Mouse (Mus musculus) brown adipose tissue, adult 24 weeks (tissue): ENCODE results near the gene Arrb2. TPM values are rescaled to one million over a fixed set of nuclear protein-coding genes. Genes with fewer than 3 reads are reported as not detected.
"Not testable (repeated sequence)": the region's sequence is repeated elsewhere in the genome, so short reads cannot be mapped to it uniquely, and the experiment has no call there.

Experiments
- H3K27ac ChIP-seq: fragments of 200-500 bp; replicated peaks from 2 replicates; pipeline ENCODE4 v1.5.1; 2012; ENCODE audit warnings: low read depth, mild to moderate bottlenecking, low read length
- H3K4me1 ChIP-seq: fragments of 200-500 bp; 2 replicates; pipeline ENCODE4 v1.6.1; 2012; ENCODE audit warnings: low read length, mixed read lengths; ENCODE audit not compliant: control insufficient read depth, insufficient read depth, insufficient read length
- H3K4me3 ChIP-seq: fragments of 200-500 bp; 2 replicates; pipeline ENCODE4 v1.5.1; 2012; ENCODE audit warnings: low read depth, mild to moderate bottlenecking, low read length, moderate library complexity; ENCODE audit not compliant: insufficient read depth
- polyA plus RNA-seq: library from polyadenylated mRNA; stranded (reverse); fragments of >200 nt; gene quantifications from 2 replicates; pipeline ENCODE4 v1.2.4, GENCODE M21; 2012; ENCODE audit not compliant: missing spikeins, insufficient read depth, insufficient read length

The Arrb2 gene
- polyA plus RNA-seq, 1 experiment, result 8.2 TPM

- Histone ChIP-seq H3K27ac (peak within 1 kb of the TSS; percentile 75), H3K4me3 (peak within 1 kb of the TSS; percentile 93), H3K4me1 (no peaks in the 10 kb centered on the region; the same call in 1 of the 2 replicates)
Observed at GRCm38 (mm10) chr11:70459601-70460101, 27.2 kb downstream of the Arrb2 start, which contains the start of gene Cxcl16. TSS of gene Cxcl16 (minus strand) at chr11:70459984.

DNA sequence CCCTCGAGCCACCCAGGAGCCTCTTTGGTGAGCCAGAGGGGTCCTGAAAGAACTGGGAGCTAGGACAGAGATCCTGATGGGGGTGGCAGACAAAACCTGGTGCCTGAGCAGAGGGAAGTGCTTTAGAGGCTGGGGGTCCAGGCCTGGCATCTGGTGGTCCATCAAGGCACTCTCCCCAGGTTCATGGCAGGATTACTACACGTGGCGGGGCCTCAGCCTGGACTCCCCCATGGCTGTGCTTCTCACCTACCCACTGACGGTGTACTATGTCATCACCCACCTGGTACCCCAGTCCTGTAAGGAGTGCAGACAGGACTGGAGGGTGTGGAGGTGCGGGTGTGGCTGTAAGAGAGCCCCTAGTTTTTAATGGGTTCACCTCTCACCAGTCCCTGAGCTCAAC is 31.5 kb downstream of the Arrb2 start:
- H3K4me3 ChIP-seq, result no peak overlapping the region
- H3K27ac ChIP-seq, result no peak overlapping the region
- H3K4me1 ChIP-seq, result no peaks in the 10 kb centered on the region

DNA sequence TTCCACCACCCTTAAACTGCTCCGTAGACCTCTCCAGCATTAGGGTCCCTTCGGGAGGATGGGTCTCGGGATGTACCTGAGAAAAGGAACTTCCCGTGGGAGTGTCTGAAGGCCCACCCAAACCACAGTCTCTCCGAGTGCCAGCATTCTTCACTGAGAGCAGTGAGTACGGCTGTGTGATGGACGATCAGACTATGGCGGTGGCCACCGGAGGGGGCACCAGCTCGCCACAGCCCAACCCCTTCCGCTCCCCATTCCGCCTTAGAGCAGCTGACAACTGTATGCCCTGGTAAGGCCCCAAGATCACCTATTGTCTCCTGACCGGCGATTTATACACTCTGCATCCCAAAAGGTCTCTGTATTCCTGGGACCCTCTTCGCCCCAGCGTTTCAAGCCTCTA is 32.8 kb downstream of the Arrb2 start:
- Histone ChIP-seq H3K4me3 (no peak overlapping the region; the same call in 1 of the 2 replicates), H3K27ac (no peak overlapping the region)

DNA sequence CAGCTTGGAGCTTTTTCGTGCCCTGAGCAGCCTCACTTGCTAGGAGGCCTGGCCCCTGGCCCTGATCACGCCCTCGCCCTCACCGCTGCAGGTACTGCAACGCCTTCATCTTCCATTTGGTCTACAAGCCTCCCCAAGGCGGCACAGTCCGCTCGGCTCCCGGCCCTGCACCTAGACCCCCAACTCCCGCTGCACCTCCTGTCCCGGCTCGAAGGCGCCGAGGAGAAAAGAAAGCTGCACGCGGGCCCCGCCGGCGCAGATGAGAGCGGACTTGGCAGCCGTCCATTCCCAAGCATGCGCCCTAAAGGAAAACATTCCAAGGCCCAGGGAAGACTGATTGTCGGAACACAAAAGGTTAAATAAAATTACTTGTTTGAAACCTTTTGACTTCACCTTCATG is 33.4 kb downstream of the Arrb2 start:
- 0 out of 2 replicates have a peak overlapping the region, but pooled peaks have one; percentile 15 for H3K4me3 ChIP-seq

More for the DNA sequence above, 32.8 kb downstream of the Arrb2 start:
- no peaks in the 10 kb centered on the region for H3K4me1 ChIP-seq

DNA sequence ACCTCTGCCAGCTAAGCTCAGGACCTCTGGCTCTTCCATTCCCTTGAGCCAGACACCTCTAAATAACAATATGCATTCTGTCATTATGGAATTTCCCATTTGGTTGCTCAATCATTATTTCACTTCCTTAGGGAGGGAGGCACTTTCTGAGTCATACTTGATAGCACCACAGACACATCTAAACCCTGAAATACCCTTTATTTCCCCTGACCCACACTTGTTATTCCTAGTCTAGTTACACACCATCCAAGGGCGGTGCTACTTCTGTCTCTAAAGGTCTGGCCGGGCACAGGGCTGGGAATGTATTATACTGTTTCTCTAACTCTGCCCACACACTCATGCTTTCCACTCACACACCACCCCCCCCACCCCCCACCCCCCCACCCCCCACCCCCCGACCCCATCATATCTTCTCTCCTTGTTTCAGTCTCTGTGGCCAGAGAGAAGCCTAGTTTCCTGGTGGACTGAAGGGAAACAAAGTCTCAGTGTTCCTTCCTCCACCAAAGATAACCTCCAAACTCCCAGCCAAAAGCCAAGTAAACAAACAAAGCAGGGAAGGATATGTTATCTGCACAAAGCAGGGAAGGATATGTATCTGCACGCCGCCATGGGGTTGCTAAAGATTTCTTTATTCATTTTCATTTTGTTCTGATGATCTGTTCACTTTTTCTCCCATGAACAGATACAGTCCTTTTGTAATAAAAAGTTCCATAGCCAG is 35.6 kb downstream of the Arrb2 start:
- Histone ChIP-seq H3K4me1 (no peaks in the 10 kb centered on the region), H3K4me3 (no peak overlapping the region), H3K27ac (peak overlapping the region; percentile 50)

More for the DNA sequence above, 33.4 kb downstream of the Arrb2 start:
- Histone ChIP-seq H3K4me1 (no peaks in the 10 kb centered on the region), H3K27ac (no peak overlapping the region)

GRCm38 (mm10) chr11:70469764-70470163 is 37.3 kb downstream of the Arrb2 start:
- Histone ChIP-seq H3K4me3 (no peak overlapping the region), H3K4me1 (no peaks in the 10 kb centered on the region), H3K27ac (no peak overlapping the region)

GRCm38 (mm10) chr11:70472716-70473115 is 40.3 kb downstream of the Arrb2 start:
- H3K27ac ChIP-seq, result no peak overlapping the region
- no peaks in the 10 kb centered on the region for H3K4me1 ChIP-seq
- no peak overlapping the region for H3K4me3 ChIP-seq

DNA sequence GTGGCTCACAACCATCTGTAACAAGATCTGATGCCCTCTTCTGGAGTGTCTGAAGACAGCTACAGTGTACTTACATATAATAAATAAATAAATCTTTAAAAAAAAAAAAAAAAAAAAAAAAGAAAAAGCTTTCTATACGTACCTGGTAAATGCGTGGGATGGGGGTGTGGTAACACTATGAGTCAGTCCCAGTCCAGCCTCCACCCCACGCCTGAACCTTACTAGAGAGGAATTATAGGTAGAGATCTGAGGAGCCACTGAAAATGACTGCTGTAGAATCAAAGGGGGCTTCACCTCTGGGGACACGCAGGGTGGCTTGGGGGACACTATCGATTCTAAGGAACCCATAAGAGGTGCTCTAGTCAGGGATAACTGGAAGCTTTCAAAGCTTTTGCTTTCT is 40.9 kb downstream of the Arrb2 start:
- H3K27ac ChIP-seq, H3K4me1 ChIP-seq, H3K4me3 ChIP-seq: not testable (repeated sequence)

DNA sequence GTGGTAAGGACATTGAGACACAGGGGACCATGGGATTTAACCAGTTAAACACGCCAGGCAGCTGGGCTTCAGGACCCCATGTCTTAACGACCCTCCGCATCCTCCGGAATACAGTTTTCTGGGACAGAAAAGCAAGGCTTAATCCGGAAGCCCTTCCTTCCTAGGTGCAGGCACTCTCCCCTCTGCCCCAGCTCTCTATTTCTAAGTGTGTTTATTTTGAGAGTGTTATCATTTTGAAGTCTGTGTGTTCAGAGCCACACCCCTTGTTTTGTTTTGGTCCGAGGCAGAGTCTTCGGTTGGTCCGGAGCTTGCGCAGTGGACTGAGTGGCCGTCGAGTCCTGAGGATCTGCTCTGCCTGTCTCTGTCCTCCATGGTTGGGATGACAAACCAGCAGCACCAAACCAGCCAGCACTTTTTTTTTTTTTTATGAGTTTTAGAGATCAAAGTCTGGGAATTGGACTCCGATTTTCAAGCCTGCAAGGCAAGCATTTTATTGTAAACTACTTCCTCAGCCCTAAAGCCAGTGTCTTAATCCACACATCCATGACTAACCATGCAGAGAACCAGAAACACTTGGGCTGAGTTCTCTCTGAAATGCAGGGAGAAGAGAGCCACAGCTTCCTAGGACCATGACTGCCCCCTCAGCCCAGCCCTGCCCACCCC is 42.6 kb downstream of the Arrb2 start:
- H3K4me1 ChIP-seq, result no peaks in the 10 kb centered on the region
- H3K27ac ChIP-seq, result peak overlapping the region; percentile 8; the same call in 1 of the 2 replicates
- H3K4me3 ChIP-seq, result no peak overlapping the region

- Histone ChIP-seq H3K4me1 (peaks cover 6% of the 10 kb centered on the region; the same call in 1 of the 2 replicates), H3K4me3 (no peak overlapping the region), H3K27ac (no peak overlapping the region)
Observed at GRCm38 (mm10) chr11:70485498-70485897, 53.1 kb downstream of the Arrb2 start.

- H3K27ac ChIP-seq, result no peak overlapping the region
Observed at GRCm38 (mm10) chr11:70487816-70488215, 55.4 kb downstream of the Arrb2 start.

GRCm38 (mm10) chr11:70489138-70489537 is 56.7 kb downstream of the Arrb2 start:
- Histone ChIP-seq H3K27ac (peak overlapping the region; percentile 69), H3K4me1 (peaks cover 3% of the 10 kb centered on the region; the same call in 1 of the 2 replicates), H3K4me3 (no peak overlapping the region)

More at GRCm38 (mm10) chr11:70487816-70488215, 55.4 kb downstream of the Arrb2 start:
- no peak overlapping the region for H3K4me3 ChIP-seq
- H3K4me1 ChIP-seq, result peaks cover 4% of the 10 kb centered on the region; the same call in 1 of the 2 replicates

DNA sequence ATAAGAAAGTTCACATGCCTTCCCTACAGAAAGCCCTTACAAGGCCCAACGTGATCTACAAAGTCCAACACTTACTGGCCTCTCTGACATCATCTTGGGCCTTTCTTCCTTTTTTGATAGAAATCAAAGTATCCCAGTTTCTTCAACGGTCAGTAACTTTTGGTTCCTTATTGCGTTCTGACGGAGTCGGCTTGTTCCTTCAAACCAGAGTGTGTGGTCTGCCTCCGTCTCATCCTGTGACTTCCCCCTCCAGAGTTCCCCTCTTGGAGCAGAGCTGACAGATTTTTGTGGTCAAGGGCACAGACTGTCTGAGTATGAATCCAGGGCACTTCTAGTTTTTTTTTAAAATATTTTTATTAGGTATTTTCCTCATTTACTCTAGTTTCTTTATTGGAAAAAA is 57.2 kb downstream of the Arrb2 start:
- Histone ChIP-seq H3K4me3 (no peak overlapping the region), H3K27ac (peak overlapping the region; percentile 69)

More for the DNA sequence above, 57.2 kb downstream of the Arrb2 start:
- H3K4me1 ChIP-seq, result peaks cover 3% of the 10 kb centered on the region; the same call in 1 of the 2 replicates
